Mouse (Mus musculus) pancreas, adult 10 weeks (tissue): ENCODE results near the gene Smurf1. TPM values are rescaled to one million over a fixed set of nuclear protein-coding genes. Genes with fewer than 3 reads are reported as not detected.

Source experiments
- polyA plus RNA-seq: library from polyadenylated mRNA; stranded (reverse); fragments of 350-450 nt; fragmentation: Illumina TruSeq; extraction: RNeasy Lipid Tissue Mini Kit (QIAGEN cat#74804); gene quantifications from one replicate; pipeline ENCODE4 v1.2.3, GENCODE M21; 2015; ENCODE audit warnings: low read depth, low replicate concordance; ENCODE audit not compliant: insufficient read depth

Smurf1 gene
- 4.0 TPM for polyA plus RNA-seq

DNA sequence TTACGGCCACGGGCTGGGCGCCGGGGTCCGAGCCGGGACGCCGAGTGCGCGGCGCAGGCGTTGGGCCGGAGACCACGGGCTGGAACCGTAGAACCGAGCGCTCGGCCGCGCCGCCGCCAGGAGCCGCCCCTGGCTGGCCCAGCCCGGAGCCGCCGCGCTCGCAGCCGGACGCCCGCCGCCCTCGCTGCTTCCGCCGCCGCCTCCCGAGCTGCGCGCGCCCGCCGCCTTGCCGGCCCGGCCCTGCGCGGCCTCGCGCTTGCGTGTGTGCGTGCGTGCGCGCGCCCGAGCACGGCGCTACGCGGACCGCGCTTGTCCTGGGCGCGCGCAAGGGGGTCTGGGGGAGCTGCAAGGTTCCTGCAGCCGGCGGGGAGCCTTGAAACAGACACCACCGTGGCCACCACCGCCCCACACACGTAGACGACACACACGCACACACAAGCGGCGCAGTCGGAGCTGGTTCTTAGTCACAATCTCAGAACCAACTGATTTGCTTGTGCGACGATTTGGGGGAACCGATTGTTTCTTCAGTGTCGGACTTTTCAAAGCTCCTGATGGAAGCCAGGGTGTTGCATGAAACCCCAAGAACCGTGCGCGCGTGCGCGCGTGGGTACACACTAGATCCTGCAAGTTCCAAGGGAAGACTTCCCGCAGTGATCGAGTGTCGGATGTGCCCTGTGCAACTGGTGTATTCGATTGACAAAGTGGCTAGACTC, at the start of gene Smurf1:
TSS of gene Smurf1 (minus strand) at position 209 of the 713 bp plus-strand sequence.

Other genes with a start within 250 kb of the Smurf1 start
- gene Tmem130, start 204.0 kb downstream of the Smurf1 start, polyA plus RNA-seq: 0.57 TPM
- 20.2 TPM for gene Trrap, start 198.1 kb downstream of the Smurf1 start, polyA plus RNA-seq
- gene Gm4871, start 66.9 kb upstream of the Smurf1 start, polyA plus RNA-seq: not detected
- not detected for gene 1700018F24Rik, start 77.1 kb upstream of the Smurf1 start, polyA plus RNA-seq
- gene Arpc1a, start 118.0 kb upstream of the Smurf1 start, polyA plus RNA-seq: 31.6 TPM
- not detected for gene Kpna7, start 118.2 kb upstream of the Smurf1 start, polyA plus RNA-seq
- gene Arpc1b, start 148.4 kb upstream of the Smurf1 start, polyA plus RNA-seq: 38.1 TPM
- 18.3 TPM for gene Pdap1, start 174.4 kb upstream of the Smurf1 start, polyA plus RNA-seq
- 34.4 TPM for gene Bud31, start 174.5 kb upstream of the Smurf1 start, polyA plus RNA-seq
- 2.6 TPM for gene Ptcd1, start 201.3 kb upstream of the Smurf1 start, polyA plus RNA-seq
- 6.4 TPM for gene Cpsf4, start 201.4 kb upstream of the Smurf1 start, polyA plus RNA-seq
- gene Atp5j2, start 226.2 kb upstream of the Smurf1 start, polyA plus RNA-seq: 85.2 TPM
- 2.5 TPM for gene Zkscan14, start 236.0 kb upstream of the Smurf1 start, polyA plus RNA-seq
- gene Zkscan5, start 238.7 kb upstream of the Smurf1 start, polyA plus RNA-seq: 2.7 TPM